Mouse (Mus musculus) layer of hippocampus, adult 8-10 months (tissue): ENCODE data around the gene Col13a1. TPM values are rescaled to one million over a fixed set of nuclear protein-coding genes. Genes with fewer than 3 reads are reported as not detected.
A peak's percentile ranks its signal among the peaks of the same experiment; 100 is the strongest.

Source experiments
- DNase-seq, 2 experiments: peaks; one replicate each; pipeline ENCODE4 v3.0.0; 2022; ENCODE audit warnings: low spot score in 2 of 2
- total RNA-seq, 4 experiments: library from RNA; stranded (reverse); gene quantifications; 2 replicates each; pipeline ENCODE4 v1.2.4; 2022

The Col13a1 gene
- total RNA-seq, 4 experiments from 2014 or later: 1.3 to 2.1 (median 1.7) TPM

DNA sequence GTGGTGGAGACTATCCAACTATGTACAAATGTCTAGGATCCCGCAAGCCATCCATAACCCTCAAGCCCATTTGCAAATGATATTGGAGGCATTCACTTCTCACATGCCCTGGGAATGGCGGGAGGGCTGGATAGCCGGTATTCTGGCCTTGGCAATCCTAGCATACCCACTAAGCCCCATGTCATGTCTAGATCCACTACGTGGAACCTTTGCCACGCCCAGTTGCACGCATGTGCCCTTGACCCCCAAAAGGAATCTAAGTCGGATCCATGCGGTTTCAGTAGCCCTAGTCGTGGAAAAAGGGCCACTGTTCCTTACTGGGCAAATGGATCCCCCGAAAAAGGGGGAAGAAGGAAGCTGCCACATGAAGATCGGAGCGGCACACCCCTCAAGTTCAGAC, 147.7 kb downstream of the Col13a1 start:
- no peak for DNase-seq

DNA sequence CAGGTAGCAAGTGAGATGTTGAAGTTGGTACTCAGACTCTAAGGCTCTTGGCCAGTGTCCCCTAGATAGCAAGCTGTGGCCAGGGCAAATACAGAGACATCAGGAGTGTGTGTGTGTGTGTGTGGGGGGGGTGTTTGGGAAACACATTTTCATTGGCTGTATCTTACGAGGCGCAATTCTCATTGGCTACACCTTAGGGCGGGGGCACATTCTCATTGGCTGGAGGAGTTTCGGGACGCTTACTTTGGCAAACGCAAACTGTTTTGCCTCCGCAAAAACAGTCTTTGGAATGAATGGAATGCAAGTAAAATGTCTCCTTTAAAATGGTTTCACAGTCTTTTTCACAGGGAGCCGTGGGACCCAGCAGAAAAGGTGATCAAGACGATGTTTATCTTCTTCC, 148.1 kb downstream of the Col13a1 start:
- DNase-seq: no peak

DNA sequence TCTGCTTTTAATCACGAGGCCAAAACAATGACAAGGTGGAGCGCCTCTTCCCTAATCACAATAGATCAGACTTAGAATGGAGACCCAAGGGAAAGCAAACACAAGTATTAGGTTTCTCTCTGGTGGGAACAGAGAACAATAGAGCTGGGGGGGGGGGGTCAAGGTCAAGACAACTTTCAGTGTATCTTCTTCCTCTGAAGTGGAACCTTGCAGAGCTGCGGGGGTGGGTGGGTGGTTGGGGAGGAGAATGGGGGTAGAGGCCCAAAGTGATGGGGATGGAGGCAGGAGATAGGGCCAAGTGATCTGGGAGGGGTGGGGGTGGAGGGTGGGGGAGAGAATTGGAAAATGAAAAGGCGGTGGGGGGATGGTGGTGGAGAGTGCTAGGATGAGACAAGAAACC, 149.9 kb downstream of the Col13a1 start:
- no peak for DNase-seq

DNA sequence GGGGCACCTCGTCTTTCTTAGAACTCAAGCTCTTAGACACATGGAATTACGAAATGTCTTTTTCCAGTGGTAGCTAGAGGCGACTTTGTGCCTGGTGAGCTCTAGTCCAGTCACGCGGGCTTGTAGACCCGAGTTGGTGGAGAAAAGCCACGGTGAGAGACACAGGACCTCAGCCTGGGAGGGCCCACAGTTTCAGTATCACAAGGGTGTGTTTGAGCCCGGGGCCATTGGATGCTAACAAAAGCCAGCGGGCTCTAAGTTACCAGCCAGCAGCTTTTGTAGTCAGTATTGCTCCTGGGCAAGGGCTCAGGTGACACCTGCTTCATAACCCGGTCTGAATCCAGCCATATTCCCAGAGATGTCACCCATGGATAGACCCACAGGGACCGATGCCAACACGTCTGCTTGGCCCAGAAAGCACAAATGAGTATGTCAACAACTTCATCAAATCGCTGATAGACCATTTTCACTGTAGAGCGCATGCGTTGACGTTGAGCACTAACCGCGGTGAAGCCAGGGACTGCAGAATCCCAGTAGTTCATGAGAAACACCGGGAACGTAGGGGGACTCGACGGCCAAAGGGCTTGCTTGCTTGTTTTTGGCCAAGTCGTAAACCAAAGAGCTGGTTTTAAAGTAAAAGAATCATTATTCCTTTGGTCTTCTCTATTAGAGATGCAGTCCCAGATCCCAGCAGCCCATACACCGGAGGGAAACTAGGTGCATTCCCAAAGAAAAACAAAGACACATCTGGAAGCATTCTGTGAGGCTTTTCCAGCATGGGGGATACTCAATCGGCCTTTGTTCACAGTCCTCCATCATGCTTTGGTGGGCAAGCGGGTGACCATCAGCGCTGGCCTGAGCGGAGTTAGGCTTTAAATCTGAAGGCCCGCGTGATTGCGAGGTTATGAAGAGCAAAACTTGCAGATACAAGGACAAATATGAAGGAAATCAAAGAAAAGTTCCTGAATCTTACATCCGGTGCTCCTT, 150.7 kb downstream of the Col13a1 start:
- no peak for DNase-seq

DNA sequence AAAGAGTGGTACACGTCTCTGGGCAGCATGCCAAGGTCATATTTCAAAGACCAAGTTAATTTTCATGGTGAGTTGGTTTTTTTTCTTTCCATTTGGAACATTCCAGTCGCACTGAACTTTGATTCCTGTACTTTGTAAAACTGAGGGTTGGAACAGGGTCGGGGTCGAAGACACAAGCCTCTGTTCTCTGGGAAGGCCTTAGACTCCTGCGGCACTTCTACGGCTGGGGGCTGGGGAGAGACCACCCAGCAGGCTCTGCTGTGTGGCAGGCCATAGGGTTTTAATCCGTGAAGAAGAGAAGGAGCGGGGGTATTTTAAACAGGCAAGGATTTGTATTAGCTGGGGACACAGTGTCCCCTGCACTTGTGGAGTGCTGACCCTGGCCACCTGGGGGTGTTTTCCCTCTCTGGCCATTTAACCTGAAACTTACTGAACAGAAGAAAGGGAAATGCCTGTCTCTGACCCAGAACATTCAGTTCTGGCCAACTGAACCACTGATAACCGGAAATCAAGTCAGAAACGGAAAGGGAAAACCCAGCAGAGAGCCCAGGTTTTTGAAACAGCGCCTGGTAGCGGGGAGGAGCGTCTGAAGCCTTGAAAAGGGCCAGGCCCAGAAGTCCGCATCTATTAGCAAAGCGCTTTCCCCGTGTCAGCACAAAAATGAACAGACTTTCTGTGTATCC, 152.0 kb downstream of the Col13a1 start:
- no peak for DNase-seq

DNA sequence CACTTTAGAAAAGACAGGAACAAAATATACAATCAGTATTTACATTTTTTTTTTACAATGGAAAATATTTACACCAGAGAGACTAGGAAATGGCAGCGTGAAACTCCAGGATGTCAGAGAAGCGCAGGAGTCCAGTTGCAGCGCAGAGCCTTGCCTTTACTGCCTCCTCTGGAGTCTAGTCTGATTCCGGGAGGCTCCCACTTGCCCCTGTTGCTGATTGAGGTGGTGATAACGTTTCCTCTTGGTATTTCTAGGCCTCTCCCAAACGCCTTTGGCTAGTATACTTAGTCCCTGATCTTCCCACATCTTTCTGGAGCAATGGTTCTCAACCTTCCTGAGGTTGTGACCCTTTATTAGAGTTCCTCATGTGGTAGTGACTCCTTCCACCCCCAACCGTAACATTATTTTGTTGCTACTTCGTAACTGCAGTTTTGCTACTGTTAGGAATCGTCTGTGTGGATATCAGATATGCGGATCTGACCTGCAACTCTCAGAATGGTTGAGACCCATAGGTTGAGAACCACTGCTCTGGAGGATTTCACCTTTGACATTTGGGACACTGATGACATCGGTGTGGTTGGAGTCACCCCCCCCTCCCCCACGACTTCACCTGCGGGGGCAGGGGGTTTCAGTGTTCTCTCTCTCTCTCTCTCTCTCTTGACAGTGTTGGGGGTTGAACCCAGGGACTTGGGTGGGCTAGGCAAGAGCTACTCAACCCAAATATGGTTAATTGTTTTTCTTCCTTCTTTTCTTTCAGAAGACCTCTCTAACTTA, 152.7 kb downstream of the Col13a1 start:
- no peak for DNase-seq

DNA sequence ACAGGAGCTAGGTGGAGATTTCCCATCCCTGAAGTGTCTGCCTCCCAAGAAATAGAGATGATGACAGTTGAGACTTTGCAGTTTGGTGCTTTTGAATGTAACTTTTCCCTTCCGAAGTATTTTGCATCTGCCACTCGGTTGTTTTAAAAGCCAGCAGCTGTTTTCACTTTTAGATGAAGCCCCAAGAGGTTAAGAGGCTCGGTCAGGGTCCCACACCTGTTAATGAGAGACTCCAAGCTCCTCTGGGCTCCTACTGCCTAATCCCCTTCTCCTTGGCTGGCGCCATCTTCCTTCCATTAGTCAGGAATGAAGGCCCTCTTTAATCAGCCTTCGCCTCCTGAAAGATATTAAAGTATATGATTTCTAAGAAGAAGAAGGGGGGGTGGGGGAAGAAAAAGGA, 153.4 kb downstream of the Col13a1 start:
- no peak for DNase-seq

DNA sequence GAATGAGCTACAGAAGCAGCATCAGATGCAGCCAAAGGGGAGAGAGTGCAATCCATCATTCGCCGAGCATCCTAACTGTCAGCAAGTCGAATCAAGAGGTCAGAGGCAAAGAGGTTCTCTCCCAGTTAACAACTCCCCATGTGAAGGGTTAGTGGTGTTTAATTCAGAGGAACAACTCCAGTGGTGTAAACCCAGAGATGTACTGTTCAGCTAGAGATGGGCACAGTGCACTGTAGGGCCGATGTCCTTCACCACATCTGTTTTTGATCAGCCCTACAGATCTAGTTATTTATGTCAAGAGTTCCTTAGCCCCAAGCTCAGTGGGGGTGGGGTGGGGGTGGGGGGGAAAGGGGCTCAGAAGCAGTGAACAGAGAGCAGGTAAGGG, 155.2 kb downstream of the Col13a1 start:
- no peak for DNase-seq

DNA sequence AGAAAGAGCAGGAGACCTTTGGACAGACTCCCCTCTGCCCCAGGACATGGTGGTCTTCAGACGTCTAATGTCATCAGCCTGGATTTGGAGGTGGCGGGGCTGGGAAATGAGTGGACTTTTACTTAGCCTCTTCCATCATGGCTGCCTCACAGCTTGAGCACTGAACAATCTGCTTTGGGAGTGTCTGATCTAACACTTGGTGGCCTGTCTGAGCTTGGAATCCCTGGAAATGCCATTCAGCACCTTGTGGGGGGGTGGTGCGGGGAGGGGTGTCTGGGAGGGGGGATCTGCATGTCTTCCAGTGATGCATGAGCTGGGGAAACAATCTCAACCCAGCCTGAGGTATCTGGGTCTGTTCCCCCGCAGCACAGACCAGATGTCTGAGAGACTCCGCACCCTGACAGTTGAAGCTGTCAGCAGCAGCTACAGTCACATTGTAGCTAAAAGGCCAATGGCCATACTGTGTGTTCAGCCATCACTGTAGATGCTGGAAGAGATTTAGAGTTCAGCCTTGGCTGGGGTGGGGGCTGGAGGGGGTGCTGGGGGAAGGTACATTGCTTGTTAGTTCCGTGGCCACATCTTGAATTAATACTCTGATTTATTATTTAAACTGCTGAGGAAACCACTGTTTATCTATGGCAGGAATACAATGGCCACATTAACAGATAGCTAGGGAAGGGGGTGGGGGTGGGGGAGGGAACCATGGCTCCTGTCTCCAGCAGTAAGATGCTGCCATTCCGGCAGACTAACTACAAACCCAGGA, 155.8 kb downstream of the Col13a1 start:
- DNase-seq: no peak

DNA sequence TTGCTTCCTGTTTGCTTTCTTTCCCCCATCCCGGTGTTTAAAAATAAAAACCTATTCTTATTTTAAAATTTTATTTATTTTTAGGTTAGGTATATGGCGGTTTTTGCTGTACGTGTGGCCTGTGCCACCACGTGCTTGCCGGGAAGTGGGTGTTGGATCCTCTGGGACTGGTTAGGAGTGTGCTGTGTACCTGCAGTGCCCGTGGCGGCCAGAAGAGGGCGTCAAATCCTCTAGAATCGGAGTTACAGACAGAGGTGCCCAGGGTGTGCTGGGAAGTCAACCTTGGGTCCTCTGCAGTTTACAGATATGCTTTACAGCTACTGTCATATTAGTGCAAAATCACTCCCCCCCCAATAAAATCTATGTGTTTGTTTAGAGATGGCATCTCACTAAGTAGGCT, 158.9 kb downstream of the Col13a1 start:
- DNase-seq: no peak

DNA sequence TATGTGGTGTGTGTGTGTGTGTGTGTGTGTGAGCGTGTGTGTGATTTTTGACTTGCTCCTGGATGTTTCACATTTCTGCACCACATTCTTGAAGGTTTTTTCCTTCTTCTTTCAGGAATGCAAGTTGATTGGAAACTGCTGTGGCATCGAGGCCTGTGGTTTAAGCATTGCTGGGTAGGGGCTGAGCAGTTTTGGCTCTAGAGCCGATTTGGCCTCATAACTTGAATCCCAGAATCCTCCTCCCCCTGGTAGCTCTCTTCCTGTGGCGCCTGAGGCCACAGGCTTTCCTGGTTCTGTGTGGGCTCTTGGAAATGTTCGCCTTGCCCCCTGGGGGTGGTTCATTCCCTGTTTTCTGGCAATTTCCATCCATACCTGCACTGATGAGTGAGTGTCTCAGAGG, 166.9 kb downstream of the Col13a1 start:
- DNase-seq: no peak

DNA sequence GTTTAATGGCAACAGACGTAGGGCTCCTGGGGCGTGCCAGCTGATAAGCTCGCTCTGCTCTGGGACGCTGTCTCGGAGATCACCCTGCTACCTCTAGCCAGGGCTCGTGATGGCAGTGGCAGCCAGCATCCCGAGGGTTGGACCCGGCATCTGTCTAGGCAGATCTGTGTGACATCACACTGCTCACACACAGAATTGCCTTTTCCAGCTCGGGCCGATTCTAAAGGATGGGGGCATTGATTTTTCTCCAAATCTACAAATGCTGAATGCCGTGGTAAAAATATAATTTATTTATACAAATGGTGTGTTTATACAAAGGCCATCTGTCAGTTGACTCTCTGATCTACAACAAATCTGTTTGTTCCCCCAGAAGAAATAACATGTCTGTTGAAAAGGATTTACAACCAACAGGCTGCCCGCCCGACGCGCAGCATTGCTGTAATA, 180.8 kb downstream of the Col13a1 start:
- DNase-seq: peak in 1 of 2 experiments; percentile 11

DNA sequence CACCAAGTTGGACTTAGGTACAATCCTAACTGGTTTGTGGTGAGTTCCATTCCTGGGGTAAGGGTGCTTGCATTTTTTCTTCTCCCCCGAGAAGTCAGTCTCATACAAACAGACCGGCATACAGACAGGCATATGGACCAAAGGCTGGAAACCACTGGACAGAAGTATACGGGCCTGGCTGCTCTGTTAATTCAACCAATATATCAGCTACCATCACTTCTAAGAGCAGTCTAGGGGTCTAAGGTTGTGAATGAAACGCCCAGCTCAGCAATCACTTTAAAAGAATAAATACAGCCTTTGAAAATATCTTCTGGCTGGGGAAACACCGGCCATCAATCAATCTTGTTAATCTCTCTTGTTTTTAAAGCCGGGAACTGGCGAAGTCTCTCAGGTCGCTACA, 183.4 kb downstream of the Col13a1 start:
- DNase-seq: no peak

DNA sequence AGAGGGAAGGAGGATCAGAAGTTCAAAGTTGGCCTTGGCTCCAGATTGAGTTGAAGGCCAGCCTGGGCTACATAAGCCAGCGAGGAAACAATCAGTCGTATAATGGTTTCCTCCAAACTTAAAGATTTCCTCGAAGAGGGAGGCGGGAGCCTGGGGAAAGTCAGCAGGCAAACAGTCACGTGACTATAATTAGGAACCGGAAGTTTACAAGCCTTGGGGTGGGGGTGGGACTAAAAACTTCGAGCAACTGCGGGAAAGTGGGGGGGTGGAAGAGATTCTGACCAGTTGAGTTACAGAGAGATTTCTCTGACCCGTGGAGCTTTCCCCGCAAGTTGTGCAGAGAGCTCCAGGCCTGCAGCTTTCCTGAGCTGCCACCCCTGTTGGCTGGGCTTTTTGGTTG, 183.9 kb downstream of the Col13a1 start:
- no peak for DNase-seq

DNA sequence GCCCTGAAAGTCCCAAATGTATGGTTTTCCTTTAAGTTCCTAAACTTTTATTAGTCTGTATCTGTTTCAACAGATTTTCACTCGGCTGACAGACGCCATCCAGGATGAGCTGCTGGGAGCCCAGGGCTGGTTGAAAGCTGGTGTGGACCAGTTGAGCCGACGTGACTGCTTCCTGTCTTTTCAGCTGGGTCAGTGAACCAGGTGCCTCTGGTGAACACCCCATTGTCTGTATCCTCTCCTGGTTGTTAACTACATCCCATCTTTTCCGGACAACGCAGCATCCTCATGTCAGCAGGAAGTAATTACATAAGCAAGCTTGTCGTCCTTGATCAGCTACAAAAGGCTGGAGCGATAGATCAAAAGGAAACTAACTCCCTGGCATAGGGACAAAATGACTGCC, 185.9 kb downstream of the Col13a1 start:
- DNase-seq: no peak

DNA sequence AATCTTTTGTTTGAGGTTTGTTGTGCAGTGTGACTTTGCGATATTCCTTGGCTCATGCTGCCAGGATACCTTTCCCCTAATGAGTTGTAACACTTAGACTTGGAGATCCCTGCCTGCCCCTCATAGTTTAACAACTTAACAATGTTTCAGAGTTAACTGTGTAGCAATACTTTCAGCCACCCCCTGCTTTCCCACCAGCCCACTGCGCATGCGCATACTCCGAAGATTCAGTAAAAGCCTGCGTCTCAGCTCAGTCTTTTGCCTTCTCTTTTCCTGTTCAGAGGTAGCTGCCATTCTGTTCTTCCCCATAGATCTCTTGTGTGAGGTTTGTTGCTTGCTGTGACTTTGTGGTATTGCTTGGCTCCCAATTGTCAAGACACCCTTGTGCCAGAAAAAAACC, 190.4 kb downstream of the Col13a1 start:
- DNase-seq: no peak

Other genes starting within 250 kb of the Col13a1 start
- gene H2afy2, start 195.0 kb downstream of the Col13a1 start, total RNA-seq: 10 to 100 TPM; 12.5 to 15.2 (median 13.3) TPM
- not detected for gene Neurog3, start 154.0 kb upstream of the Col13a1 start, total RNA-seq
- gene Fam241b, start 164.8 kb upstream of the Col13a1 start, total RNA-seq: 10 to 100 TPM; 37.3 to 46.9 (median 41.6) TPM